Mouse (Mus musculus) monocyte, adult 5-6 weeks (primary cell): ENCODE measurements around the gene Gnas. TPM values are rescaled to one million over a fixed set of nuclear protein-coding genes. Genes with fewer than 3 reads are reported as not detected.
"Not testable (repeated sequence)": the region's sequence is repeated elsewhere in the genome, so short reads cannot be mapped to it uniquely, and the experiment has no call there.

Experiments used
- ATAC-seq: fragments of 153-309, 156-312 bp; replicated peaks from 2 replicates; pipeline ENCODE4 v1.8.0; 2017; ENCODE audit warnings: mild to moderate bottlenecking; ENCODE audit not compliant: low TSS enrichment, insufficient number of reproducible peaks, severe bottlenecking, poor library complexity, low FRiP score
- total RNA-seq: library from RNA; stranded (forward); fragments of 200-1000, 200-491, 200-594 nt; gene quantifications from 3 replicates; pipeline ENCODE4 v1.2.3, GENCODE M21; 2017

The Gnas gene
- total RNA-seq, 1 experiment from 2014 or later: 224 TPM

DNA sequence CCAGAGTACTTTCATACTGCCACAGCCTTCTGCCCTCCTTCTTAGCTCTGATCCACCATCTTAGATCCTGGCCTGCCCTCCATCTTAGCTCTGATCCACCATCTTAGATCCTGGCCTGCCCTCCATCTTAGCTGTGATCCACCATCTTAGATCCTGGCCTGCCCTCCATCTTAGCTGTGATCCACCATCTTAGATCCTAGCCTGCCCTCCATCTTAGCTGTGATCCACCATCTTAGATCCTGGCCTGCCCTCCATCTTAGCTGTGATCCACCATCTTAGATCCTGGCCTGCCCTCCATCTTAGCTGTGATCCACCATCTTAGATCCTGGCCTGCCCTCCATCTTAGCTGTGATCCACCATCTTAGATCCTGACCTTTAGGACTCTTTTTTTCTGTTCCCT lies 31.3 kb downstream of the Gnas start:
- not testable (repeated sequence) for ATAC-seq

GRCm38 (mm10) chr2:174316661-174317060 lies 32.5 kb downstream of the Gnas start:
- ATAC-seq: no peak

- ATAC-seq: no peak
Observed at GRCm38 (mm10) chr2:174325989-174326388, 41.9 kb downstream of the Gnas start.

GRCm38 (mm10) chr2:174326481-174326880 lies 42.4 kb downstream of the Gnas start:
- no peak for ATAC-seq

DNA sequence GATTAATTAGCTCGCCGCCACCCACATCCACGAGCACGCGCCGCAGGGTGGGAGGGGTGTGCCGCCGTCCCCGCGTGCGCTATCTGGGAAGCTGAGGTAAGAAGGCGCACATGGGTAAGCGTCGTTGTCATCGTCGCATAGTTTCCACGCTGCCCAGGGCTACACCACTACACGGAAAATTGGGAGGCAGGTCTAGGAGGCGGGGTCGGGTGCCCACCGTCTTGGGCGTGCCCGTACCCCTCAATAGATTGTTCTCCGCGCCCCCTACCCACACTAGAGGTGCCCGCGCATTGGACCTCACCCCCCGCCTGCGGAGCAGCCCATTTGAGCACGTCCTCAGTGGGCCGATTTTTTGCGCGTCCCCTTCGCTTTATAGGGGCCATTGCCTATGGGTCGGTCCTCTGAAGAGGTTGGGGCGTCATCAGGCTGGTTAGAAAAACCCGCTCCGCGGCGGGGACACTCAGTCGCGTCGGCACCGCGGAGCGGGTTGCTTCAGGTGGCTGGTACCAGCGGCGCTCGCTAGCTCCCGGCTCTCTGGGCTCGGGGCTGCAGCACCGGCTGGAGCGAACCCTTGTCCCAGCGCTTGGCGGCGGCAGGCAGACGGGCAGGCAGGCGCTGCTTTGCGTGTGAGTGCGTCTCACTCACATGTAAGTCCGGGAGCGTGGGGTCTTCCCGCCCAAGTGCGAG lies 43.3 kb downstream of the Gnas start:
- peak; percentile 82 for ATAC-seq

DNA sequence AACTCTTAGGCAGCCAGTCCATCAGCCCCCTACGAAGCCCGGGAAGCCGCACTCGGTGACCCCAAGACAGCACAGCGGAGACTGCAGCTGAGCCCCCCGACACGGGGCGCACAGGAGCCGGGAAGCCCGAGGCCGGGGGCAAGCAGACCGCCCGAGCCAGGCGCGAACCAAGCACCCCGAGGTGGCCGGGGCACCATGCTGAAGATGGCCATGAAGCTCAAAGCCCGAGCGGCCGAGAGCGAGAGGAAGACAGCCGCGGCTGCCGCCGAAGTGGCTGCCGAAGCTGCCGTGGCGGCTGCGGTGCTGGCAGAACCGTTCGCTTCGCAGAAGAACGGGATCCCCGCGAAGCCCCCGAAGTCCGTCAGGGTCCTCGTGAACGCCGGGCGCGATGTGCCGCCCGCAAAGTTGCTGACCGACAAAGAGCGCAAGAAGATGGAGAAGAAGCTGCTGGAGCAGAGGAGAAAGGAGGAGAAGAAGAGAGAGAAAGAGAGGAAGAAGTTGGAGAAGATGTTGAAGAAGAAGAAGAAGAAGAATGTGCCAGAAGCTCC lies 44.3 kb downstream of the Gnas start:
- ATAC-seq: no peak

DNA sequence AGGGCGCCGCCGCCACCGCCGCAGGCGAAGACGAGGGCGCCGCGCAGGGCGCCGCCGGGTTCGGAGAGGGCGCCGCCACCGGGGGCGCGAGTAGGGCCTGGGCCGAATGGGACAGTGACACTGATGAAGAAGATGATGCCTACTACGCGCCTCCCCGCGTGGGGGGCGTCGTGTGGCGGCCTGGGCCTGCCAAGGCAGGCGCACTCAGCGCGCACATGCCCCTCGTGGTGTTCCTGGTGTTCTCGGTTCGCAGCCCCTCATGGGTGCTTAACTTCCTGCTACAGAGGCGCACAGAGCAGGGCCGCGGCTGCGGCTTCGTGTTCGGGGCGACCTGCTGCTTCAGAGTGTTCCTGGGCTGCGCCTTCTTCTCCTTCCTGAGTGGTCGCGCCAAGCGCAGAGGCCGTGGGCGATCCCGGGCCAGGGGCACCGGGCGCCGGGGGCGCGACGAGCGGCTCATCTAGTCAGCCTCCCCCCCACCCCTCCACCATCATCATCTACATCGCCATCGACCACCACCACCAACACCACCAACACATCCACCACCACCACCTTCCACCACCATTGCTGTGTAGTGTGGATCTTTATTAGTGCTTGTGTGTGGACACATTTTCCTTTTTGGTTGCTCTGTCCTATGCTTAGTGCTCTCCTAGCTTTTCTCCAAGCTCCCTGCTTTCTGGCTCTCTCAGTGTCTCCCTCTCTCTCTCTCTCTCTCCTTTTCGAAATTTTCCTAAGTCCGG lies 45.0 kb downstream of the Gnas start:
- no peak for ATAC-seq

- ATAC-seq: no peak
Observed at GRCm38 (mm10) chr2:174329663-174330615, 45.8 kb downstream of the Gnas start.

GRCm38 (mm10) chr2:174330616-174331191 lies 46.6 kb downstream of the Gnas start:
- ATAC-seq: 0 out of 2 replicates have a peak, but pooled peaks have one; percentile 15

GRCm38 (mm10) chr2:174331282-174332030 lies 47.3 kb downstream of the Gnas start:
- ATAC-seq: no peak

DNA sequence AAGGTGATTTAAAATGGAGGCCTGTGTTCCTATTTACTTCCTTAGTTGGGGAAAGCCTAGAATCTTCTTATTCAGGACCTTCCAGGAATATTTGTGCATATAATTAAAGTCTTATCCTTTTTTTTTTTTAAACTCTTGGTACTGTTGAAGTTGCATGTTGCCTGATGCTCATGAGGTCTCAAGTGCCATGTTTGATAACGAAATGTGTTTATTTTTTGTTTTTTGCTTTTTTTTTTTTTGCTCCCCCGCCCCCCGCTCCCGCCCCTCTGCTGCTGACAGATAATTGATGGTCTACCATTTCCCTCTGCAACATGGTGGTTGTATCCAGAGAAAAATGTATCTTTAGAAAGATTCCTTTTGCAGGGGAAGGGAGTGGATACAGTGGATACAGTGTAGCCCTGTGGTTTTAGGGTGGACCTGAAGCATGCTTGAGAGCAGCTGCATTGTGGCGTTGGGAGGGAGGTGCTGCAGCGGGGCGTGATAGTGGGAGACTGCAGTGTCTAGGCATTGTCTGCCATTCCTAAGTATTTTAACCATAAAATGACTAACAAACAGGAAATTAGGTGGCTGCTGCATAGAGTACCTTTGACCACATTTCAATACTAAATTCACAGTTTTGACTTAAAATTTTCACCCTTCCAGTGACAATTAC lies 49.2 kb downstream of the Gnas start:
- ATAC-seq: no peak

DNA sequence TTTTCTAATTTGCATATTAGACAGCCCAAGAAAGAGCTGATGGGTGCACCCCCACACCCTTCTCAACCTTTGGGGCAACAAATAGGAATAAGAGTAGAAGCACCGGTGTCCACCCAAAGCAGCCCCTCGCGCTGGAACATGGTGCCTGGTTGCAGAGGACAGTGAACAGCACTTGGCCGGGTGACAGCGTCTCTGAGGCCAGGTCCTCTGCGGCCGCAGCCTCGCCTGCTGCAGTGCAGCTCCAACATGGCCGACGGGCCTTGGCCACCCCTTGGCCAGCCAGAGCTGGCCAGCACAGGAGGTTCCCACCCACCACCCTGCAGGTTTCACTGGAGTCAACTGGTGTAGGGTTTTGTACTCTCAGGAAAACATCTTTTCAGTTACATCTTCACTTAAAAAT lies 50.3 kb downstream of the Gnas start:
- ATAC-seq: no peak

- no peak for ATAC-seq
Observed at GRCm38 (mm10) chr2:174337275-174337674, 53.2 kb downstream of the Gnas start.

DNA sequence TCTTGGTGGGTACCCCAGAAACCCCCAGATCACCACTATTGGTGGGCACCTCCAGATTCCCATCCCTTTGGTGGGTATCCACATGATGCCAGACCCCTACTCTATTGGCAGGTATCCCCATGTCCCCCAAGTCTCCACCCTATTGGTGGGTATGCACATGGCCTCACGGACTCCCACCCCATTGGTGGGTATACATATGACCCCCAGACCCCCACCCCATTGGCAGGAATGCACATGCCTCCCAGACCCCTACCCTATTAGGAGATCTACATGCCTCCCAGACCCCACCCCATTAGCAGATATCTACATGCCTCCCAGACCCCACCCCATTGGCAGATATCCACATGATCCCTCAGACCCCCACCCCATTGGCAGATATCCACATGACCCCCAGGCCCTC lies 55.6 kb downstream of the Gnas start:
- no peak for ATAC-seq

DNA sequence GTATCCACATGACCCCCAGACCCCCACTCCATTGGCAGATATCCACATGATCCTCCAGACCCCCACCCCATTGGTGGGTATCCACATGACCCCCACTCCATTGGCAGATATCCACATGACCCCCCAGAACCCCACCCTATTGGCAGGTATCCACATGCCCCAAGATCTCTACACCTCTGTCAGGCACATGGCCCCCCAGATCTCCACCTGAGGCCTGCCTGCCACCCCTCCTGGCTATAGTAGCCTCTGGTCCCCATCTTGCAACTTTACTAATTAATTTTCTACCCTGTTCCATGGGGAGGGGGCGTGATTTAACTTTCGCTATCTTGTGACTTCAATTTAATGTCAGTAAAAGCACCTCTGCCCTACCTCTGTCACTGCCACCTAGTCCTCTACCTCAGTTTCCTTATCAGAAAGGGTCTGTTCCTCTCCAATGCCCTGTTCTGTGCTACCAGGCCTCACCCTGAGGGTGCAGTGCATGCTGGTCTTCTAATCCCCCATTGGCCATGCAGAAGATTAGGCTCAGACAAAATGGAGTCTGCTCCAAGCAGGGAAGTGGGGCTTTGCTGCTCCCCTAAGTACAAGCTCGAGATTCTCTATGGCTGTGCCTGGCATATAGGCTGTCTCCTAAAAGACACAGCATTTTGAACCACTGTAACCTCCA lies 56.2 kb downstream of the Gnas start:
- no peak for ATAC-seq

DNA sequence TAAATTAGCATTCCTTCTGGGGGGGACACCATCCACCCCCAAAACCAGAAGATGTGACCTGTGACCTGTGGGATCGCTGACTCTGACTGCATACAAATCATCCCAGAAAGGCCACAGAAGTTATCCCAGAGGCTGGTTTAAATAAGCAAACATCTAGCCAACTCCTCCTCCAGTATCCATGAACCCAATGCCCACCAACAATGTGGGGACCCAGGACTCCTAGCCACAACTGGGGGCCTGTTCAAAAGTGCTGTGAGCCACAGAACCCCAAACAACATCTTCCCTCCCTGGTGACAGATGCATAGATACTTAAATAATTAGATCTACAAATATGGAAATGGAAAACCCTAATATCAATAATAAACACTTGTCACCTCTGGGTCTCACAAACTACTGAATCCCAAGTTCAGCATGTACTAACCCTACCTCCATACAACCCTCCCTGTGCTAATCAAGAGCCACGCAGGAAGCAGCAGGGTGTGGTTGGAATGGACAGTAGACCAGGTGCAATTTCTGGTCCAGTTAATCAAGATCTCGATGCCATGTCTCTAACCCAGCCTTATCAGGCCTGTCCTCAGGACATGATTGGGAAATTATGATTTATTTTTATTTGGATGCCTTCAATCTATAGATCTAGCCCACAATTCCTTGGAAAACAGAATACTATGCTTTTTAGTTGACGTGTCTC lies 56.9 kb downstream of the Gnas start:
- ATAC-seq: no peak
